Comparison of ENCODE assay signal across 9 mouse cellular contexts in the genomic region with DNA sequence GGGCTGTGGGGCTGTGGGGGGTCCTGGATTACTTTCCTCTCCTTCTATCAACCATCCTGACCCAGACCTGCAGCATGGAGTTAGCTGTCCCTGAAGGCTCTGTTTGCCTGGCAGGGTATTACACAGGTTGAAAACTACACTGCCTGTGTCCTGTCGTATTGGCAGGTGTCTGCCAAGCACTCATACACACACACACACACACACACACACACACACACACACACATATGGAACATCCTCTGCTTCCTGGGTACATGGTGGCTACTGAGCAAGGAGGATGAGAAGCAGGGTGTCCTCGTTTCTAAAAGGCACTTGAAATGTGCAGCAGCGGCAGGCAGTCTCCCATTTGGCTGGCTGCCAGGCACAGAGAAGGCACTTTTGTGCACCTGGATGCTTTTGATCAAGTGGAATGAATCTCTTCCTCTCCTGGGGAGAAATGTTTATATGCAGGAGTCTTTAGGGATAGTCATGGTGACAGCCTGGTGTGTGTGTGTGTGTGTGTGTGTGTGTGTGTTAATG. TPM values are rescaled to one million over a fixed set of nuclear protein-coding genes. Genes with fewer than 3 reads are reported as not detected.
A peak's percentile ranks its signal among the peaks of the same experiment; 100 is the strongest.
DNase-seq lines count a peak whose midpoint lies in the region; ATAC-seq and TF ChIP-seq lines count a peak whose summit lies in the region.
"Had no signal": no experiment of that assay in that cellular context is flagged by ENCODE, and none has a peak within 500 bp of the region (broad histone marks: within the 10 kb centered on the region; RNA-seq: fewer than 3 reads in every experiment).

No protein-coding gene starts in this region.

- no peaks in the 10 kb centered on the region for H3K27me3 ChIP-seq in heart, embryonic 16.5 days (ENCODE audit: control insufficient read depth, insufficient read depth, low read length)
- no peaks in the 10 kb centered on the region for H3K27me3 ChIP-seq in forebrain, embryonic 14.5 days (replicated peaks; ENCODE audit: control insufficient read depth, insufficient read depth, low read length)
- no peaks in the 10 kb centered on the region for H3K27me3 ChIP-seq in midbrain, embryonic 15.5 days (replicated peaks)

- no peak for DNase-seq in heart, postnatal 10 days
- DNase-seq in brain, embryonic 14.5 days (ENCODE audit: low read depth) = peak; percentile 80
- DNase-seq in forebrain, embryonic 14.5 days (ENCODE audit: low spot score) = peak; percentile 72
- DNase-seq in adrenal gland, postnatal 36 days = no peak
- DNase-seq in adrenal gland, adult 18-20 months (ENCODE audit: low spot score in 2 of 2) = no peak
- DNase-seq in urinary bladder, adult 18-20 months (ENCODE audit: low spot score in 2 of 2) = no peak

- 27% methylated on average over 3 of the region's 3 CpGs for WGBS in heart, embryonic 16.5 days
- 3% methylated on average over 3 of the region's 3 CpGs for WGBS in forebrain, embryonic 14.5 days
- 7% methylated on average over 3 of the region's 3 CpGs for WGBS in midbrain, embryonic 15.5 days

- no peaks in the 10 kb centered on the region for H3K9me3 ChIP-seq in heart, embryonic 16.5 days (replicated peaks; ENCODE audit: control insufficient read depth, low read length)
- no peaks in the 10 kb centered on the region for H3K9me3 ChIP-seq in forebrain, embryonic 14.5 days (replicated peaks; ENCODE audit: control insufficient read depth, low read length)
- H3K9me3 ChIP-seq in midbrain, embryonic 15.5 days = no peaks in the 10 kb centered on the region

- H3K27ac ChIP-seq in heart, embryonic 16.5 days (ENCODE audit: low read length) = no peak overlapping the region
- H3K27ac ChIP-seq in forebrain, embryonic 14.5 days (ENCODE audit: low read depth, low read length) = no peak overlapping the region; the same call in 1 of the 2 replicates
- peak overlapping the region; percentile 70 for H3K27ac ChIP-seq in midbrain, embryonic 15.5 days

- no peak overlapping the region for H3K9ac ChIP-seq in heart, embryonic 16.5 days (ENCODE audit: low read length)
- no peak overlapping the region; the same call in 1 of the 2 replicates for H3K9ac ChIP-seq in forebrain, embryonic 14.5 days (ENCODE audit: low read length)
- no peak overlapping the region; the same call in 1 of the 2 replicates for H3K9ac ChIP-seq in midbrain, embryonic 15.5 days

- H3K36me3 ChIP-seq in heart, embryonic 16.5 days (ENCODE audit: control insufficient read depth, insufficient read depth) = no peaks in the 10 kb centered on the region
- H3K36me3 ChIP-seq in forebrain, embryonic 14.5 days (ENCODE audit: control insufficient read depth, insufficient read depth, low read length) = no peaks in the 10 kb centered on the region
- no peaks in the 10 kb centered on the region for H3K36me3 ChIP-seq in midbrain, embryonic 15.5 days (replicated peaks)

- TF ChIP-seq CTCF in brain, embryonic 14.5 days (IDR thresholded peaks at IDR 0.05; ENCODE audit: borderline replicate concordance, extremely low read depth, insufficient read depth, insufficient read length) = no peak

- intact Hi-C loops in heart, postnatal 10 days (cut with DNase I) = no loop called here

- H3K4me3 ChIP-seq in heart, embryonic 16.5 days (ENCODE audit: low read length) = no peak overlapping the region
- H3K4me3 ChIP-seq in forebrain, embryonic 14.5 days (ENCODE audit: low read depth, low read length) = no peak overlapping the region
- H3K4me3 ChIP-seq in midbrain, embryonic 15.5 days = no peak overlapping the region

- peak overlapping the region; percentile 24 for H3K4me2 ChIP-seq in heart, embryonic 16.5 days (ENCODE audit: low read depth, low read length)
- peak overlapping the region; percentile 29; the same call in 1 of the 2 replicates for H3K4me2 ChIP-seq in forebrain, embryonic 14.5 days (ENCODE audit: low read length)
- H3K4me2 ChIP-seq in midbrain, embryonic 15.5 days = peak overlapping the region; percentile 27

- no peak for ATAC-seq in heart, embryonic 16.5 days (replicated peaks; ENCODE audit: extremely low read depth, insufficient read depth, low FRiP score)
- peak; percentile 65 for ATAC-seq in forebrain, embryonic 14.5 days
- ATAC-seq in midbrain, embryonic 15.5 days (replicated peaks) = peak; percentile 88

- H3K4me1 ChIP-seq in heart, embryonic 16.5 days (ENCODE audit: control insufficient read depth, insufficient read depth, low read length) = 0 out of 2 replicates have a peak, but pooled peaks cover 3% of the 10 kb centered on the region
- H3K4me1 ChIP-seq in forebrain, embryonic 14.5 days (ENCODE audit: control insufficient read depth, insufficient read depth, low read length) = peaks cover 4% of the 10 kb centered on the region
- peaks cover 18% of the 10 kb centered on the region for H3K4me1 ChIP-seq in midbrain, embryonic 15.5 days

- TF ChIP-seq POLR2A in brain, embryonic 14.5 days (IDR thresholded peaks at IDR 0.05; ENCODE audit: borderline replicate concordance, extremely low read depth, insufficient read depth, insufficient read length, poor library complexity, severe bottlenecking) = no peak

RNA-seq across cellular contexts. Expression of gene Igf1, which starts 44.9 kb away (rescaled TPM):
- polyA plus RNA-seq in heart, embryonic 16.5 days (2015; fragmentation: Nextera tagmentation; extraction: Ambion mirVana) = 27.5 and 28.0 TPM in 2 replicates
- 10 to 100 TPM; 42.5 to 57.0 TPM for total RNA-seq in heart, postnatal 10 days (2021)
- 4.3 and 7.9 TPM in 2 replicates for polyA plus RNA-seq in brain, embryonic 14.5 days (2012; rRNA removed)
- polyA plus RNA-seq in forebrain, embryonic 14.5 days (2014; fragmentation: Nextera tagmentation; extraction: Ambion mirVana) = 5.0 and 6.6 TPM in 2 replicates
- polyA plus RNA-seq in midbrain, embryonic 15.5 days (2015; fragmentation: Nextera tagmentation; extraction: Ambion mirVana) = 8.6 and 10.6 TPM in 2 replicates
- 10 to 100 TPM; 18.0 to 52.1 TPM for total RNA-seq in adrenal gland, postnatal 36 days (2021)
- 10 to 100 TPM; 11.5 to 34.9 TPM for total RNA-seq in adrenal gland, adult 18-20 months (2021)
- total RNA-seq: MEL had no signal

Comparison
In these comparisons a context has a peak if more than half of its experiments do, and no peak if none do; other contexts are left out.
1. DNase-seq: peak in brain, embryonic 14.5 days (single experiment) and forebrain, embryonic 14.5 days (single experiment); none in heart, postnatal 10 days (0 of 2), adrenal gland, postnatal 36 days (0 of 2), adrenal gland, adult 18-20 months (0 of 2) and urinary bladder, adult 18-20 months (0 of 2).
2. Peak in every context shown above with its lines, with median percentiles within 50 percentile points of each other: H3K4me2 ChIP-seq.